Mouse (Mus musculus) liver (tissue): ENCODE measurements at regions not wholly inside any gene's neighbourhood (a gene's known extent, or its start where the extent isn't known, plus 50 kb on each side); places are given as distances from the start of the nearest gene placed in this dataset.
"Not testable (repeated sequence)": the region's sequence is repeated elsewhere in the genome, so short reads cannot be mapped to it uniquely, and the experiment has no call there.

Experiments used
- DNase-seq: peaks from one replicate; pipeline ENCODE4 v3.0.0-alpha.2; 2020; ENCODE audit warnings: mixed read lengths

DNA sequence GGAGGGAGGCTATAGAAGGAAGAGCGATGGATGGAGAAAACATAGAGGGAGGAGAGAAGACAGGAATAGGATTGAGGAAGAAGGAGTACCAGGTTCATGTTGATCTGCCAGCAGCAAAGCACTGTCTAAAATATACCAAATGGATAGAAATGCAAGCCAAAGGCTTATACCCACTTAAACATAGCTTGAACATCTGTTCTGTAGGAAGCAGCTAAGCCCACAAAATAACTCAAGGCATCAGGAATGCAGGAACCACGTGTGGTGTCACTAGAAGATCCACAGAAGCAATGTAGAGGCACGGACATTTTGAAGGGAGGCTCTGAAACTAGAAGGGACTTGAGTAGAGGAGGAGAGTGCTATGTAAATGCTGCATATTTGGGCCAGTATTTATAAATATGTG lies 78.9 kb downstream of the Smgc start:
- DNase-seq, result no peak

DNA sequence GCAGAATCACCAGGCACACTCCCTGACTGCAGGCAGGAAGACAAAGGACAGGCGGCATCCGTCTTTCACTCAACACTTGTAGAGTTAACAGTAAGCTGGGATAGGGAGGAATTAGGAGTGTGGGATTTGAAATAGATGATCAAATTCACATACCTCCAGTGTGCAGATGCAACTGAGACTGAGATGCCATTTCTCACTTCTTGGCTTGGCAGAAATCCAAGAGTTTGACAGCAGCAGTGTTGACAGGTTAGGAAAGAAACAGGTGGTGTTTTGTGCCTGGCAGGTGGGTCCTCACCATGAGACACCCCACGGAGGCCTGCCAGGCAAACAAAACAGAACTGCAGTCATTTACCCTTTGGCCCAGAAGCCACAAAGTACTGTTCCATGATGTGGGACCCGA lies 79.8 kb downstream of the Smgc start:
- no peak for DNase-seq

DNA sequence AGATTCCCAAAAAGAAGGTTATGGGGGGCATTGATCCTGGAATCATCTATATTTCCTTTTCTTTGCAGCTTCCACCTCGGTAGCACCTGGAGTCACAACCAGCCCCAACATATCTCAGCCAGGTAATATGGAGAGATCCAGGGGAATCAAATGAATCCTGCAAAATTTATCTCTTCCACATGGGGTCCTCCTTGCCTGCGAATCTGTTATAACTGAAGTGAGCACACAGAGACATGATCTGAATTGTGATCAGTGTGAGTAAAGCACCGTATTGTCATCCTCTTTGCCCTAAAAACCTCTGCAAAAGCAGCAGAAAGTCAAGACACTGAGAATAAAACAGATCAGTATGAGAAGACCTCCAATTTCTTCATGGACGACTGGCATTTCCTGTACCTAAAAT lies 86.5 kb downstream of the Smgc start:
- DNase-seq, result no peak

DNA sequence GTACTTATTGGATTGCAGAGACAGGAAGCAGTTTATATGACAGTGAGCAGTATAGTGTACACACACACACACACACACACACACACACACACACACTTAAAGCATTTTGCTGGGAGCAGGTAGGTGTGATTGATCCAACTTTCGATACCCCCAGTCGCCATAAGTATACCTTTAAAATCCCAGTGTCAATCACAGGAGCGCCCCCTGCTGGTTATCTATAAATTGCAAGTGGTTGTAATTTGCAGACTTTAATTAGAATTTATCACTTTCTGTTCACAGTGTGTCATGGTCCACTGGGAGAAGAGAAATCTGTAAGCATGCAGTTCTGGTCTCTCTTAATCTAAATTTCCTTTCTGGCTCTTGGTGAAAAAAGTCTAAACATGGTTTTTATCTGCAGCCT lies 89.4 kb downstream of the Smgc start:
- DNase-seq, result peak; percentile 5

DNA sequence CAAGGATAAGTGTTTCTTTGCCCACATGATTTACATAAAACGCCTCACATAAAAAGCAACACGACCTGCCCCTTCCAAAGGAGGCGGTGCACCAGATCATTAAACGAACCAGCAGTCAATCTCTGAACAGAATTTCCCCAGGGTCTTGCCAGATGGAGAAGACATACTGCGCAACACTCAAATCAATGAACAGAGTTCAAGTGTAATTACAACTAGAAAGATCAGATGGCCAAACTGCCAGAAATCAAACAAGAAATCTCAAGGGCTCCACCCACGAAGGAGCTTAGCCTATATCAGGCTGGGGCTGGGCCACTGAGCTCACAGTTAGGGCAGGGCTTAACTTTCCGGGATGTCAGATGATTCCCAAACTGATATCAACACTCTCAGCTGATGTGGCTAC lies 90.4 kb downstream of the Smgc start:
- no peak for DNase-seq

DNA sequence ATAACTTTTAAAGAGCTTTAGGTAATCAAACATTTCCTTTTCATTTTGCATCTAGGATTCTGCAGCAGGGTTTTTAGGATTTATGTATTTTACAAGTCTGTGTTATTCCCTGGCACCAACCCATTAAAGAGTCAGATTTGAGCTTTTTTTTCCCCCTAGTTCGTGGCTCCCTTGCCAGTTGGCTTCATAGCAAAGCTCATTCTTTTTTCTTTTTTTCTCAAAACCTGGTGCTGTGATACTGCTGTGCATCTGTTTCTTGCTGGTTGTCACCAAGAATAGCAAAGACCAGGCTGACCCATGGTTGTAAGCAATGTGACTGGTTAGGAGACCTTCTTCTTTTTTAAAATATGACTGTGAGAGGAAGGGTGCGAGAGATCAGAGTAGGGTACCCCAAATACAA lies 93.7 kb upstream of the Cntn1 start:
- DNase-seq, result no peak

DNA sequence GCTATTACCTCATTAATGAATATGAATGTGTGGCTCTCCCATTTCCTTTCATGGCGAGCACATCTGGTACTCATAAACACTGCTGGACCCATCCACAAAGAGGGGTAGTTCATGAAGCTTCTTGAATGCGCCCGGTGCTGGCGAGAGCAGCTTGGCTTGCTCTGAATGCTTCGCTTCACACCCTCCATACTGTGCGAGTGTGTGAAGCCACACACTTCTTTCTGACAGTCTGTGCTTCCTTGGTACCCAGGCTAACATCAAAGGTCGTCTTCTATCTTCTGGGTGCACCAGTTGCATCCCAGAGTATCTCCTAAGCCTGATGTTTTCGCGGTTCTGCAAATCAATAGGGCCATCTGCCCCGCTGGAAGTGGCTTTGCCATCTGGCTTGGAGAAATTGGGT lies 85.8 kb upstream of the Cntn1 start:
- no peak for DNase-seq

DNA sequence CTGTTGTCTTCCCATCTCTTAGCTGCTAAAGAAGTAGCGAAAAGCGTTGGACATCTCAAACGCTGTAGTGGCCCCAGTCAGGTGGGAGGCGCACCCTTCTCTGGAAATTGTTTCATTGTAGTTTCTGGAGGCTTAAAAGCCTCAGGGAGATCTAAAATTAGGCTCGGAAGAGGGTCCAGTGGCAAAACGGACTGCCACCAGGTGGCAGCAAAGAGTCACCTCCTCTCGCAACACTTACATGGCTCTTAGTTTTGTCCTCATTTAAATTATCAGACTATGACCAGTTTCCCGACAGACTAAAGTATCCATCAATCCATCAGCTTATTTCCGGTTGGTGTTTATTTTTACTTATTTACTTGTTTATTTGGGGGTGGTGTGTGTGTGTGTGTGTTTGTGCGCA lies 81.6 kb upstream of the Cntn1 start:
- DNase-seq, result peak; percentile 27

DNA sequence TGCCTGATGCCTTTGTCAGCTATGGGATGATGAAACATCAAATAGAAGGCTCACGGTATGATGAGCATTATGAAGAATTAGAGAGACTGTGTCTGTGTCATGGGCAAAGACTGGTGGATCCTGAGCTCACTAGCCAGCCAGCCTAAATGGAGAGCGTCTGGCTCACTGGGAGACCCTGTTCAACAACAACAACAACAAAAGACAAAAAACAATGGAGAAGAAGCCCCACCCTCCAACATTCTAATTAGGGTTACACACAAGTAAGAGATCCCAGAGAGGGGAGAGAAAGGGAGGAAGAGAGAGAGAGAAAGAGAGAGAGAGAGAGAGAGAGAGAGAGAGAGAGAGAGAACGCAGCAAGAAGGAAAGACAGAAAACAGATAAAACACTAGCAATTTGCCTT lies 79.6 kb upstream of the Cntn1 start:
- no peak for DNase-seq

DNA sequence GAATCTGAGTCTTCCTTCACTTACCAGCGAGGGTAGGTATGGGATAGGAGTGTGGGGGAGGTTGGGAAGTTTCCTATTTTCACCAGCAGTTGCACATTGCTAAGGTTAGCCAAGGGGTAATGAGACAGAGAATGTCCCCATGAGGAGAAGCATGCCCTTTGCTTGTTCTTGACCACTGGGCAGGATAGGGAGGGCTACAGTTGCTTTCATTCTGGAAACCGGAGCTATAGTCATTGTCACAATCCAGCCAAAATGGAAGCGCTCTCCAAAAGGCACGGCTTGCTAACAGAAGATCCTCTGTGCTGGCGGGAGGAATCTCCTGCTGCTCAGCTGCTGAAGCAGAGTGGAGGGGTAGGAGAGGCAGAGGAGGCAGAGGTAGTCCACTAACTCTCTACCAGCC lies 79.1 kb upstream of the Cntn1 start:
- DNase-seq, result no peak

DNA sequence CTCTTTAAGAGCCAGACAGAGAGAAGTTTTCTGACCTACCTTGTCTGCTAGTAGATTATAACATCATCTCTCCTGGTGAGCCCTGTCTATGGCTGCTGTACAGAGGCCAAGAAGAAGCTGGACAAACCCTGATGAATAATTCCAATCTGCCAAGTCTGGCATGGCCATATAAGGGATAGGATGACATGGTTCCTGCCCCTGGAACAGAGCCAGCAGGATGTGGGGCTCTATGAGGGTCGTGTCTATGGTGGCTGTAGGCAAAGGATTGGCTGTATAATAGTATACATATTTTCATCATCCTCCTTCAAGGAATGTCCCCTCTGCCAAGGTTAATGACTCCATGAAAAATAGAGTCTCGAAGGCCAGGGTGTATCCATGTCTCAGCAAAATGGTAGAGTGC lies 75.4 kb upstream of the Cntn1 start:
- DNase-seq, result no peak

DNA sequence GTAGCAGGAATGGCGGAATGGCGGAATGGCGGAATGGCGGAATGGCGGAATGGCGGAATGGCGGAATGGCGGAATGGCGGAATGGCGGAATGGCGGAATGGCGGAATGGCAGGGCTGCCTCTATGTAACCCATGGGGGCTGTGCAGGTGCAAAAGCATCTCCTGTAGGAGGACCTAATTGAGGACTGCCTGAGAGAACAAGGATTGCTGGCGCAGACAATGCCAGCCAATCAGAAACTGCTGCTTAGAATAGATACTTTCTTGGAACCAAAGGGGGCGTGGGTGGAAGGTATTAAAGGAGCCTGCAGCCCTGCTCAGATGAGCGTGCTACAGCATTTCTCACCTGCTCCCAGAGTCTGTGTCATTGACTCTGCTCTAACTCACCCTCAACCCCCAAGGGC lies 67.8 kb upstream of the Cntn1 start:
- not testable (repeated sequence) for DNase-seq

DNA sequence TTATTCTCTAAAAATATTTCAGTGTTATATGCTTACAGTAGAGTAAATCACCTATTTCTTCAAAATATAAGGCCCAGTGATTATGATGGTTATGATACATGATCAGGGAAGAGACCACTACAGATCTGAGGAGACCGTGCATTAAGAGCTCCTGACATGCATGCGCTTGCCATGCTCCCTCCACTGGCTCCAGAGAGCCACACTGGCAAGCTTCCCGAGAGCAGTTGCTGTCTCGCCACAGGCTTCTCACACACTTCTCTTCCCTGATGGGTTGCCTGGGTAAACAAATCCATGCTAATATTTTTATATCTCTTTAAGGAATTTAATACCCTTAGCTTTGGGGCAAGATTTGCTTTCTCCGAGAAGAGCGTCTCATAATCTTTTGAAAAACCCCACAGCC lies 50.9 kb upstream of the Cntn1 start:
- no peak for DNase-seq
